Mouse (Mus musculus) right cerebral cortex, postnatal 14 days (tissue): ENCODE data around the gene Pkig.
"Not testable (repeated sequence)": the region's sequence is repeated elsewhere in the genome, so short reads cannot be mapped to it uniquely, and the experiment has no call there.

Source experiments
- DNase-seq: peaks from one replicate; pipeline ENCODE4 v3.0.0; 2022

Gene Pkig

DNA sequence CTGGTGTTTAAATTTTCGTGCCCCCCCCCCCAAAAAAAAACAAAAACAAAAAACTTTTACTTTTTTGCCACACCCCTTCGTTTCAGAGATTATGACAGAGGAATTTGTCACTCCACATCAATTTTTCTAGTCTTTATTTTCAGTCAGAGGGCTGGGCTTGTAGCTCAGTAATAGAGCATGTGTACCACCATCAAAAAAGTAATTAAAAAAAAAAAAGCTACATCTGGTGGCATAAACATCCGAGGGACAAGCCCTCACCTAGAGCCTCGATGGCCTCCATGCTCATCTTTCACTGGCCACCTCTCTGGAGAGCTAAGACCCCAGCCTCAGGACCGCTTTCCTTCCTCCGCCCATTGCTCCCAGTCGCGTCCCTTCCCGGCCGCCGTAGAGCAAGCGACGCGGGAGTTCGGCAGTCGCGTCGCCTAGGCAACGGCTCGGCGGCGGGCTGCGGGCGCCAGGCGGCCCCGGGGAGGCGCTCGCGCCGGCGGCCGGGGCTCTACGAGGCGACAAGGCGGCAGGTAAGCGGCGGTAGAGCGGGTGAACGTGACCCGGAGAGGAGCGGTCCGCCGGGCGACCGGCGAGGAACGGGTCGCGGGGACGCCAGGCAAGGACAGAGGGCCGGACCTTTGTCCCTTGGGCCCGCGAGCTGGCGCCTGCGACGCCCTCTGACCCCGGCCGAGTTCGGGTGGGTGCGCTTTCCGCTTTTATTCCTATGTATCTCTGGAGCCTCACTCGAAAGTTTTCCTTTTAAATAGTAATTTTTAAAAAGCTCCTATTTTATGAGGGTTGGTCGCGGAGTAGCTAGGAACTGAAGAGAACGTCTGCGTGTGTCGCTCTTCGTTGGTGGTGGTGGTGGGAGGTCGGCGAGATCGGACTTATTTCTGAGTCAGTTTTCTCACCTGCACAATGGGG lies at the start of gene Pkig:
Pkig (plus strand) TSS at position 412 of the 912 bp plus-strand sequence.
- DNase-seq = peak; percentile 89

- DNase-seq = no peak
Measured at GRCm38 (mm10) chr2:163609281-163609975, 48.8 kb upstream of the Pkig start.

DNA sequence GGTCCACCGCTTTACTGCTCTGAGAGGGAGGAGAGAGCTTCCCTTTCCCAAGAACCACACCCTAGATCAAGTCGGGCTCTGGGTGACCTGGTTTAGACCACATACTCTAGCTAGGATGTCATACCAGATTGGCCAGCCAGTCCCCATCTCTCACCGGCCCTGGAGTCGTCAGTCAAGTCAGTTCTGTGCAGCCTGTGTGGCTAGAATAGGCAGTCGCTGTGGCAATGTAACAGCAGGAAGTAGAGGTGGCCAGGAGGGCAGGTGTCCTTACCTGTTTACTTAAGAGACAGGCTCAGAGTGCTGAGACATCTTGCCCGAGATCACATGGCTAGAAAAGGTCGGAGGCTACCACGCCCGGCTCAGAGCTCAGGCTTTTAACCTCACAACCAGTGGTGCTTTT lies 47.0 kb upstream of the Pkig start:
- no peak for DNase-seq

GRCm38 (mm10) chr2:163613206-163613605 lies 45.0 kb upstream of the Pkig start:
- DNase-seq = no peak

- no peak for DNase-seq
Measured at GRCm38 (mm10) chr2:163613990-163614389, 44.2 kb upstream of the Pkig start.

DNA sequence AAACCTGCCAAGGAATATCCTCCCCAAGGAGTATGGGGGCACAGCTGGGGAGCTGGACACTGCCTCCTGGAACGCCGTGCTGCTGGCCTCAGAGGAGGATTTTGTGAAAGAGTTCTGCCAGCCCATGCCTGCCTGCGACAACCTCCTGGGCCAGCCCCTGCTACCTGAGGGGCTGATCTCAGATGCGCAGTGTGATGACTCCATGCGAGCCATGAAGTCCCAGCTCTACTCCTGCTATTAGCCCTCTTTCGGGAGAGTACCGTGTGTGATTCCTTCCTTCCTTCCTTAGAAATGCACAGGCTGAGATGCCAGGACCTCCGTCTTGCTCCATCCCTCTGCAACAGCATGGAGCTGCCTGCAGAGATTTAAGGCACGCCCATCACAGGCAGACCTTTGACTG lies 42.8 kb upstream of the Pkig start:
- no peak for DNase-seq

DNA sequence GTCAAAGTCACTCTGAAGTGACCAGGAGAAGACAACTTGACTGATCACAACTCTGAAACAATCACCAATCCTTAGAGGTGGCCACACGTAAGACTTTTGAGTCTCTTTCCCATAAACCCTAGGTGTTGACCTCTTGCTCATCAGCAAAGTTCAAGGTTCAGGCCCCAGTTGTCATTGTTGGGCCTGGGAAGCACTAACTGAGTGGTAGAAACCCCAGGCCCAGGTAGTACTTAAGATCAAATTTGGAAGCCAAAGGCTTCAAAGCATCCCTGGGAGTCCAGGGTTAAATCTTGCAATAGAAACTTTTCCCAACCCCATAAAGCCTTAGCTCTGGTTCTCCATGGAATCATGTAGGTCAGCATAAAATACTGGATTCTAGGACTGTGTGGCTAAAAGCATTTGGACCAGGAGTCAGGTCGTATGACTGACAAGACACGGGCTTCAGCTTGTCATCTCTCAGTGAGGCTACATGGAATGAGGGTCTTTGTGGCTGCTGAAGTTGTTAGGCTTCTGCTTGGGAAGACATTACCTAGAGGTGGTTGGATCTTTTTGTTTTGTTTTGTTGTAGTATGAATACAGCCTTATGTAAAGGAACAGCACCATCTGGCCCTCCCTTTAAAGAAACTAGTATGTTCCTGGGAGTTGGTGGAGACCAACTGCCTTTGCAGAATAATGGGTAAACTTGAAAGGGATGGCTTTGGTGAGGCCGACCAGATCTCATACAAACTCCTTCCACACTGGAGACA lies 42.1 kb upstream of the Pkig start:
- no peak for DNase-seq

GRCm38 (mm10) chr2:163616652-163617227 lies 41.4 kb upstream of the Pkig start:
- no peak for DNase-seq

GRCm38 (mm10) chr2:163617232-163617863 lies 40.8 kb upstream of the Pkig start:
- no peak for DNase-seq

DNA sequence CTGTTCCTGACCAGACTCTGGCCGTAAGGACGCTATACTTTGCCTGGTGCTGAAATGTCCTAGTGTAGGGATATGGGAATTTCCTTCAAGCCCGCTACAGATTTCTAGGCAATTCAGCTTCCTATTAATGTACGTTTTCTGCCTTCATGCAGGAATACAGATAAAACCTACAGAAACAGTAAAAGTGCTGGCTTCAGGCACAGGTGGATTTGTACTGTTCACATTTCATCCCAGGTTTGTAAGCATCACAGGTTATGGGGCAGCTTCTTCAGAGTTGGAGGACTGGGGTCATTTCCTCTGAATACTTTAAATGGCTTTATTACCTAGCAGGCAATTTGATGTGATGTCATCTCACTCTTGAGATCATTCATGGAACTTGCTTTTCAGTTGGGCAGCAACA lies 40.3 kb upstream of the Pkig start:
- DNase-seq = no peak

DNA sequence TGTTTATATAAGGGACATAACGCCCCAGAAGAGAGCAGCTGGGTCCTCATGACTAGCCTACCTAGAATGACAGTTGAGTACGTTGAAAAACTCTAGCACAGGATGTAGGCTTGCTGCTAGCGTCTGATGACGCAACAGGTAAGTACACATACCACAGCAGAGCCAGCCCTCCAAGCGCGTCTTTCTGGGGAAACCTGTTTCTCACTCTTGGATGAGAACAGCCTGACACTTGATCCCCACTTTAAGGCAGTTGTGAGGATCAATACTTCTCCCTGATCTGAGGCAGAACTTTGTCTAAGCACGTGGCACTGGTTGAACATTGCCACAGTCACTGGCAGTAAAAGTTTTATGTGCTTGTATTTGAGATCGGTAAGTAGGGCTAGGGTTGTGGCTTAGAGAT lies 37.7 kb upstream of the Pkig start:
- DNase-seq = no peak

- DNase-seq = not testable (repeated sequence)
Measured at GRCm38 (mm10) chr2:163621401-163621800, 36.8 kb upstream of the Pkig start.

- no peak for DNase-seq
Measured at GRCm38 (mm10) chr2:163631223-163631622, 27.0 kb upstream of the Pkig start.

- no peak for DNase-seq
Measured at GRCm38 (mm10) chr2:163631715-163632114, 26.5 kb upstream of the Pkig start.

DNA sequence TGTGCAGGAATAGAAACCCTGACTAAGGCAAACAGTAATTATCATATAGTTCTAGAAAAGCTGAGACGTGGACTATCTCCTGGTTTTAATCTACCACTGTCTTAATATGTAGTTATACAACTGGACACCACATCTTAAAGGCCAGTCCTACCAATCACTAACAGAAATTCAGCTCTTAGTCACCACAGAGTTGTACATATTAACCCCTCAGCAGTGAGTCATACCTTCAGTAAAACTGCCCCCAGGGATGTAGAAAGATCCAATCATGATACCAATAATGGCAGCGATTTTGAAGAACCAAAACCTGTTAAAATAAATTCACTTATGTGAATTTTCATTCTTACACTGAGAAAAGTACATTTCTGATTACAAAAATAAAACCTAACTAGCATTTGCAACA lies 24.0 kb upstream of the Pkig start:
- DNase-seq = no peak

DNA sequence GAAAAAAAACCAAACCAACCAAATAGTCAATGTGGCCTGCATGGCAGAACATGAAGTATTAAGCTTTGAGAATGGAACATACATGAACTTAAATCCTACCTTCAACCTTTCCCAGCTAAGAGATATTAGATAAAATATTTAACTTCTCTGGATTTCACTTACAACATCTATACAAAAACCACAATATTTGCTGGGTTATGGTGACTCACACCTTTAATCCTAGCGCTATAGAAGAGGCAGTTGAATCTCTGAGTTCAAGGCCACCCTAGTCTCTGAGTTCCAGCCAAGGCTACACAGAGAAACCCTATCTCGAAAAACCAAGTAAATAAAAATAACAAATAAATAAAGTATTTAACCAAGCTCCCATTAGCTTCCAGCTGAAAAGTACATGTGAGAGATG lies 22.1 kb upstream of the Pkig start:
- no peak for DNase-seq

DNA sequence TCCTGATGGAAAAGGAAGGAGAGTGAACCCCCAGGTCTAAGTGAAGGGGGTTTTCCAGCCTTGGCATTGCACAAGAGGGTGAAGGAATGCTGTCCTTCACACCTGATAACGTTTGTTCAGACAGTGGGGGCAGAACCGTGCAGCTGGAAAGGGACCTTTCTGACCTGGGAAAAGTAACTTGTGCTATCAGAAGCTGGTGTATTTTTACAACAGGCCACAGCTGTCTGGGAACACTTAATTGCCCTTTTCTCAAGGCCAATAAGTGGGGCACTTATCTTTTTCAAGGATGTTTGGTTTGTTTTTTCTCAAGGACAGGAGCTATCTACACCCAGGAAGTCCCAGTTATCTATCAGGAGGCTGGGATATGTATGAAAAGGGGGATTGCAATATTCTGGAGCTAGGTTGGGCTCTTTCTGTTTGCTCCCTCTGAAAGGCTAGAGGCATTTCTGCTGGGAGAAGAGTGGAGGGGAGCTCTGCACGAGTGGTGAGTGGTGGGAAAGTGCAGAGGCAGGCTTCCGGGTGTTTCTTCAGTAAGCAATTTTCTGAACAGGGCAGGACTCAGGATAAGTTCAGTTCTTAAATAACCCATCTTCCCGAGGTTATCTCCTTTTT lies 20.4 kb upstream of the Pkig start:
- no peak for DNase-seq

GRCm38 (mm10) chr2:163640493-163640892 lies 17.7 kb upstream of the Pkig start:
- no peak for DNase-seq

- DNase-seq = no peak
Measured at GRCm38 (mm10) chr2:163641681-163642080, 16.5 kb upstream of the Pkig start.

DNA sequence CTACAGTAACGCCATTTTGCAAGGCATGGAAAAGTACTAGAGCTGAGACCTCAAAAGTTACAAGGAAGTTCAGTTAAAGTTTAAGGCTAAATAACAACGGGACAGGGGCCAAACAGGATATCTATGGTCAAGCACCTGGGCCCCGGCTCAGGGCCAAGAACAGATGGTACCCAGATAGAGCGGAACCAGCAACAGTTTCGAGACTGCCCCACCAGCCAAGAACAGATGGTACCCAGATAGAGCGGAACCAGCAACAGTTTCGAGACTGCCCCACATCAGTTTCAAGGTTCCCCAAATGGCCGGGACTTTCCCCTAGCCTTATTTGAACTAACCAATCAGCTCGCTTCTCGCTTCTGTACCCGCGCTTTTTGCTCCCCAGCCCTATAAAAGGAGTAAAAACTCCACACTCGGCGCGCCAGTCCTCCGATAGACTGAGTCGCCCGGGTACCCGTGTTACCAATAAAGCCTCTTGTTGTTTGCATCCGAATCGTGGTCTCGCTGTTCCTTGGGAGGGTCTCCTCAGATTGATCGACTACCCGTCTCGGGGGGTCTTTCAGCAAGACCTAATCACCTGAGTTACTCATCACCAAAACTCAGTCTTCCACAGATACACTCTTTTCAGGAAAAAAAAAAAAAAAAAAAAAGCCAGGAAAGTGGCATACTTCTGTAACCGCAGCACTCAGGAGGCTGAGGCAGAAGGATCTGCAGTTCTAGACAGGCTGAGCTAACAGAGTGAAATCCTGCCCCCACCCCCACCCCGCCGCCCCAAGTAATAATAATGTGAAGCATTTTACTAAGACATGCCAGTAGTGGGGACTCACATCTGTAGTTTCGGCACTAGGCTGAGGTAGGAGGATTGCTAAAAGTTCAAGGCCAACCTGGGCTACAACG lies 15.3 kb upstream of the Pkig start:
- DNase-seq = no peak

DNA sequence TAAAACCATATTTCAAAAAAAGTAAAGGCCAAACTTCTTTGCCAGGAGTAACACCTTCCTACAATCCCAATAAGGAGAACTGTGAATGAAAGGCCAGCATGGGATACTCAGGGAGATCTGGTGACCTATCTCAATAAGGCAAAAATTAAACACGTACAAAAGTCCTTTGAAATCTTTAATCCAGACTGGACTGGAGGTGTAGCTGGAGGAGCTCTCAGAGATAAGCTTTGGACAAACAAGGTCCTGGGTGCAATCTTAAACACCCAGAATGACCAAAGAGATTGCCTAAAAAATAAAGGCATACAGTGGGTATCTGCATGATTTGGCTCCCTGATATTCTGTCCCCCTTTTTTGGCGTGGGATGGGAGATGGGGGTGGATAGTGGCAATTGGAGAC lies 14.6 kb upstream of the Pkig start:
- DNase-seq = no peak
